Mouse (Mus musculus) cortical plate, adult 2 months (tissue): ENCODE measurements around the gene Polr2c. TPM values are rescaled to one million over a fixed set of nuclear protein-coding genes. Genes with fewer than 3 reads are reported as not detected.

Experiments
- H3K27ac ChIP-seq: fragments of 200-500 bp; 2 replicates; pipeline ENCODE4 v1.5.1; 2012; ENCODE audit warnings: low read length, control low read depth, inconsistent platforms; ENCODE audit not compliant: insufficient read depth
- H3K4me1 ChIP-seq: fragments of 200-500 bp; 2 replicates; pipeline ENCODE4 v1.6.1; 2011; ENCODE audit warnings: low read length; ENCODE audit not compliant: control insufficient read depth, insufficient read depth
- H3K4me3 ChIP-seq: fragments of 200-500 bp; 2 replicates; pipeline ENCODE4 v1.5.1; 2011; ENCODE audit warnings: mild to moderate bottlenecking, low read length, control low read depth; ENCODE audit not compliant: insufficient read depth
- CTCF ChIP-seq: fragments of 200-500 bp; IDR thresholded peaks from 2 replicates; pipeline ENCODE4 v1.5.1; 2011; ENCODE audit warnings: mild to moderate bottlenecking, control low read depth, low read length; ENCODE audit not compliant: insufficient read depth; ENCODE audit errors: extremely low read depth
- POLR2A ChIP-seq: fragments of 200-500 bp; IDR thresholded peaks from 2 replicates; pipeline ENCODE4 v1.6.1; 2011; ENCODE audit warnings: mild to moderate bottlenecking, low read length, control low read depth; ENCODE audit not compliant: insufficient read depth; ENCODE audit errors: extremely low read depth
- polyA plus RNA-seq: library from polyadenylated mRNA; depleted of rRNA; stranded (reverse); fragments of >200 nt; gene quantifications from 2 replicates; pipeline ENCODE4 v1.2.3, GENCODE M21; 2012

Polr2c gene
- polyA plus RNA-seq, 1 experiment, result 108 TPM

- Histone ChIP-seq H3K4me1 (no peaks in the 10 kb centered on the region), H3K27ac (no peak overlapping the region), H3K4me3 (no peak overlapping the region)
- TF ChIP-seq CTCF (no peak), POLR2A (no peak)
Observed at GRCm38 (mm10) chr8:94865292-94865691, 8.0 kb downstream of the Polr2c start.

DNA sequence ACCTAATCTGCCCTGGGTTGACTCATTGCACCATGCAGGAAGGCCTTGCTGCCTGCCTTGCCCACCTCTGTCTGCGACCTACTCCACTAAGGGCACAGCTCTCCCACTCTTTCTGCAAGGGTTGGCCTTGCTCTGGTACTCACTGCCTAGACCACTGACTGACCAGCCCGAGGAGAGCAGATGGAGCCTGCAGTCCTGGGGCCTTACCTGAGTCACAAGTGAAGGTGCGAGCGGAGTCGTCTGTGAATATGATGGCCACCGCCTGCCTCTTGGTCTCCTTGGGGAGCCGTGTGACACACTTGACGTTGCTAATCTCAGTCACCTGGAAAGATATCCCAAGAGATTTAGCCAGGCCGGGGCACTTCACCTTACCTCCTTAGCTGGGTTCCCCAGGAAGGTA lies 9.7 kb downstream of the Polr2c start:
- Histone ChIP-seq H3K27ac (no peak overlapping the region), H3K4me1 (no peaks in the 10 kb centered on the region), H3K4me3 (no peak overlapping the region)
- TF ChIP-seq CTCF (no peak), POLR2A (no peak)

GRCm38 (mm10) chr8:94869146-94869545 lies 11.9 kb downstream of the Polr2c start:
- H3K4me3 ChIP-seq, result peak overlapping the region; percentile 55; the same call in 1 of the 2 replicates
- H3K4me1 ChIP-seq, result no peaks in the 10 kb centered on the region
- no peak overlapping the region for H3K27ac ChIP-seq
- TF ChIP-seq POLR2A (no peak), CTCF (no peak)

- H3K4me3 ChIP-seq, result peak overlapping the region; percentile 55
- H3K27ac ChIP-seq, result no peak overlapping the region
- TF ChIP-seq POLR2A (no peak), CTCF (no peak)
- no peaks in the 10 kb centered on the region for H3K4me1 ChIP-seq
Observed at GRCm38 (mm10) chr8:94870003-94870402, 12.8 kb downstream of the Polr2c start.

- H3K27ac ChIP-seq, result peak overlapping the region; percentile 19; the same call in 1 of the 2 replicates
- H3K4me3 ChIP-seq, result peak overlapping the region; percentile 55
- TF ChIP-seq CTCF (no peak), POLR2A (no peak)
- no peaks in the 10 kb centered on the region for H3K4me1 ChIP-seq
Observed at GRCm38 (mm10) chr8:94870474-94871107, 13.3 kb downstream of the Polr2c start.

- Histone ChIP-seq H3K27ac (no peak overlapping the region), H3K4me1 (no peaks in the 10 kb centered on the region), H3K4me3 (peak overlapping the region; percentile 55)
- TF ChIP-seq CTCF (no peak), POLR2A (peak; percentile 70)
Observed at GRCm38 (mm10) chr8:94871108-94871894, 14.1 kb downstream of the Polr2c start.

- Histone ChIP-seq H3K4me1 (peaks cover 2% of the 10 kb centered on the region; the same call in 1 of the 2 replicates), H3K27ac (no peak overlapping the region), H3K4me3 (no peak overlapping the region)
- no peak for TF ChIP-seq CTCF
- TF ChIP-seq POLR2A, result no peak
Observed at GRCm38 (mm10) chr8:94872156-94872555, 14.9 kb downstream of the Polr2c start.

DNA sequence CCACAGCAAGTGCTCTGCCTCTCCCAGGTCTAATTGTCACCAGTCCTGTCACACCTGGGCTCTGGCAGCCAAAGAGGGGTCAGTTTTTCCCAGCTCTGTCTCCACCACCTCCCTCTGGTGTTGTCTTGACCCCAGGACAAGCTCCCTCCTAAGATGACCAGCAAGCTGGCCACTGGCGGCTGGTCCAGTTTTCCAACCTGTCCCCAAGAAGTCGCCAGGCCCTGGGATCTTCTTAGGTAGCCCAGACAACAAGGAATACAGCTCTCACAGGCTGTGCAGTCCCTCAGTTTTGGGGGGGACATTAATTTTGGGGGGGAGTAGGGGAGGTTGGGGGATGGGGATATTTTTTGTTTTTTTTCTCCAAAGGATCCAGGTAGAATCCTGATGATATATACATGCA lies 15.3 kb downstream of the Polr2c start:
- H3K27ac ChIP-seq, result no peak overlapping the region
- H3K4me3 ChIP-seq, result no peak overlapping the region
- TF ChIP-seq POLR2A (no peak), CTCF (no peak)
- peaks cover 2% of the 10 kb centered on the region; the same call in 1 of the 2 replicates for H3K4me1 ChIP-seq

DNA sequence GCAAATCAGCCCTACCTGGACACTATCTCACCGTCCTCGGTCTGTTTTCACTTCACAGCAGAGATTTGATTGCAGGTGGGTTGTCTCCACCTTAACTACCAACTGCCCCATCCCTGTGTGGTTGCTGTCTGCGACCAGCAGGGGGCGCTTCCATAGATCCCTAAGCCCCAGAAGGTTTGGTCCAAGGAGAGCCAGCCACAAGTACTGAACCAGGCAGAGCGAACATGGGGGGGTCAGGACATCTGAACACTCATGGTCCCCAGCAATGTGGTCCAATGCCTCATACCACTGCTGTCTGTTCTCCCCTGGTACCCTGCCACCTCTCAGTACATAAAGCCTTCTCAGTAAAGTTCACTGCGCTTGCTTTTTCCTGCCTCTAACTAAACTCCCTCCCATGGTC lies 17.1 kb downstream of the Polr2c start:
- no peak overlapping the region for H3K4me3 ChIP-seq
- peaks cover 2% of the 10 kb centered on the region; the same call in 1 of the 2 replicates for H3K4me1 ChIP-seq
- H3K27ac ChIP-seq, result no peak overlapping the region
- TF ChIP-seq POLR2A (no peak), CTCF (peak; percentile 77)
